Mouse (Mus musculus) erythroblast, embryonic 14.5 days (primary cell): ENCODE measurements around the gene Klhl7.

Source experiments
- GATA1 ChIP-seq: IDR thresholded peaks from 2 replicates; pipeline ENCODE4 v1.6.1; 2012; ENCODE audit warnings: low read length, inconsistent platforms, mixed read lengths
- TAL1 ChIP-seq: IDR thresholded peaks from 3 replicates; pipeline ENCODE4 v1.6.1; 2012; ENCODE audit warnings: low read length, inconsistent platforms, mixed read lengths

DNA sequence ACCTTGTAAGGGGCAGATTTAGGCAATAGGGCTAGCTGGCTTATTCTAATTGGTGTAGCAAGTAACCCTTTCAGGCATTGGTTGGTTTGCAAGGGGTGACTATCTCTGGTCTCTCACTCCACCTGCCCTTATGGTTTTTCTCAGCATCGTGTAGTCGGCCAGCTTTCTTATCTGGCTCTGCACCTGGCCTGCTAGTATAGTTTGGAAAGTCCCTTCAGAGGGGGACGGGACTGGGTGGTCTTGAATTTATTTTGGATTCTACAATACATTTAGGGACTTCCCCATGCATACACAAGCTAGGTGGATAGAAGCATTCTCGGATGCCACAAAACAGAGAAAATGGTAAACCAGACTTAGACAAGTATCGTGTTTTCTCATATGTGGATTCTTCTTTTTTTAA, 46.6 kb downstream of the Klhl7 start:
- TF ChIP-seq GATA1 (no peak), TAL1 (no peak)
